Mouse (Mus musculus) hindlimb bud, embryonic 11.5 days (tissue): ENCODE results near the gene Ptov1.

Source experiments
- DNase-seq: peaks from one replicate; pipeline ENCODE4 v3.0.0-alpha.2; 2012; ENCODE audit warnings: low read depth, low spot score; ENCODE audit errors: extremely low spot score

Gene Ptov1

GRCm38 (mm10) chr7:44869697-44870528 lies at the start of gene Ptov1:
Ptov1 (minus strand) TSS chr7:44869788.
- peak; percentile 93 for DNase-seq

GRCm38 (mm10) chr7:44919127-44919526 lies 49.5 kb upstream of the Ptov1 start:
- DNase-seq = no peak

GRCm38 (mm10) chr7:44918219-44918618 lies 48.6 kb upstream of the Ptov1 start:
- DNase-seq = no peak

GRCm38 (mm10) chr7:44916881-44917280 lies 47.3 kb upstream of the Ptov1 start:
- no peak for DNase-seq

- no peak for DNase-seq
Measured at GRCm38 (mm10) chr7:44916191-44916590, 46.6 kb upstream of the Ptov1 start.

- no peak for DNase-seq
Measured at GRCm38 (mm10) chr7:44915314-44915713, 45.7 kb upstream of the Ptov1 start.

GRCm38 (mm10) chr7:44914396-44914795 lies 44.8 kb upstream of the Ptov1 start:
- no peak for DNase-seq

- DNase-seq = no peak
Measured at GRCm38 (mm10) chr7:44908706-44909476, 39.3 kb upstream of the Ptov1 start.

GRCm38 (mm10) chr7:44905430-44905829 lies 35.8 kb upstream of the Ptov1 start:
- no peak for DNase-seq

GRCm38 (mm10) chr7:44901230-44901722 lies 31.7 kb upstream of the Ptov1 start:
- no peak for DNase-seq

- no peak for DNase-seq
Measured at GRCm38 (mm10) chr7:44900632-44901031, 31.0 kb upstream of the Ptov1 start.

- DNase-seq = no peak
Measured at GRCm38 (mm10) chr7:44898607-44899006, 29.0 kb upstream of the Ptov1 start.

GRCm38 (mm10) chr7:44896499-44896898 lies 26.9 kb upstream of the Ptov1 start:
- no peak for DNase-seq

- peak; percentile 97 for DNase-seq
Measured at GRCm38 (mm10) chr7:44895593-44896434, 26.2 kb upstream of the Ptov1 start, which contains the start of gene Fuz. Fuz (plus strand) TSS chr7:44896079.

GRCm38 (mm10) chr7:44895206-44895592 lies 25.6 kb upstream of the Ptov1 start:
- no peak for DNase-seq

GRCm38 (mm10) chr7:44894175-44894574 lies 24.6 kb upstream of the Ptov1 start:
- DNase-seq = no peak

GRCm38 (mm10) chr7:44893197-44893596 lies 23.6 kb upstream of the Ptov1 start:
- DNase-seq = no peak

GRCm38 (mm10) chr7:44892276-44892921 lies 22.8 kb upstream of the Ptov1 start, which contains the start of gene Med25:
Med25 (minus strand) TSS chr7:44892712.
- DNase-seq = peak; percentile 98

GRCm38 (mm10) chr7:44891611-44892010 lies 22.0 kb upstream of the Ptov1 start:
- no peak for DNase-seq

GRCm38 (mm10) chr7:44890737-44891136 lies 21.1 kb upstream of the Ptov1 start:
- DNase-seq = no peak
